Mouse (Mus musculus): ENCODE measurements at regions not wholly inside any gene's neighbourhood (a gene's known extent, or its start where the extent isn't known, plus 50 kb on each side); places are given as distances from the start of the nearest gene placed in this dataset.

DNA sequence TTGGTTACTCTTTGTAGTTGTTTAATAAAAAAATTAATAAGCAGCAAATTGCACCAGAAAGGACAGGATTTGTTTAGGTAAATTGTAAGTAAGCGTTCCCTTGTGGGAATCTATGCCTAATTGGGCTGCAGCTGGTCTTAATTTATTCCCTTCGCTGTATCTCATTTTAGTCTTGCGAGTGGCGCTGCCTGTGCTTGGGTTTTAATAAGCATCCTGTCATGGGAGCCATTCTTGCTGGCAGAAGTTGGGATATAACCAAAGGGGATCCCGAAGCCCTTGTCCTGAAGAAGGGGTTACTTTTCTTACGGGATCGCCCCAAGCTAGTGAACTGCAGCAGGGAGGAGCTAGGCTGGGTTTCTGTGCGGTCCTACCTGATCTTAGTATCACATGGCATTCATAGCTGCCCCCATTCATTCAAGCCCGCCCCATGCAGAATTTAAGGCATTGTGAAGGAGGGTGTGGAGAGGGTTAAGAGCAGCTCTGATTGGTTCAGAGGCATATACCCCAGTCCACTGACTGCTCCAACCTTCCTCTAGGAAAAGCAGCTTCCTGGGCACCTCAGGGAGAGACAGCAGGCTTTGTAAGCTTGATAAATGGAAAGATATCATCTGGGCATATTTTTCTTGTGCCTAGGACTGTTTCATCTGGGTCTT, 96.4 kb upstream of the Tmem260 start:
- no peaks in the 10 kb centered on the region for H3K27me3 ChIP-seq (ENCODE audit: control insufficient read depth, insufficient read depth, low read length)
- no peak overlapping the region for H3K4me3 ChIP-seq (ENCODE audit: low read depth, low read length)
- H3K36me3 ChIP-seq (ENCODE audit: control insufficient read depth, insufficient read depth, low read length): no peaks in the 10 kb centered on the region
- no peak overlapping the region for H3K4me2 ChIP-seq
- H3K4me1 ChIP-seq (ENCODE audit: control insufficient read depth, insufficient read depth, low read length): no peaks in the 10 kb centered on the region
- no peaks in the 10 kb centered on the region for H3K9me3 ChIP-seq (replicated peaks; ENCODE audit: control insufficient read depth, low read length)
- H3K27ac ChIP-seq (ENCODE audit: low read depth, low read length): no peak overlapping the region
- H3K9ac ChIP-seq (ENCODE audit: low read depth, low read length): no peak overlapping the region
- 81% methylated on average over 9 of the region's 9 CpGs for WGBS (ENCODE audit: insufficient replicate concordance)
- ATAC-seq (replicated peaks; ENCODE audit: insufficient number of reproducible peaks, low FRiP score, low TSS enrichment): no peak

DNA sequence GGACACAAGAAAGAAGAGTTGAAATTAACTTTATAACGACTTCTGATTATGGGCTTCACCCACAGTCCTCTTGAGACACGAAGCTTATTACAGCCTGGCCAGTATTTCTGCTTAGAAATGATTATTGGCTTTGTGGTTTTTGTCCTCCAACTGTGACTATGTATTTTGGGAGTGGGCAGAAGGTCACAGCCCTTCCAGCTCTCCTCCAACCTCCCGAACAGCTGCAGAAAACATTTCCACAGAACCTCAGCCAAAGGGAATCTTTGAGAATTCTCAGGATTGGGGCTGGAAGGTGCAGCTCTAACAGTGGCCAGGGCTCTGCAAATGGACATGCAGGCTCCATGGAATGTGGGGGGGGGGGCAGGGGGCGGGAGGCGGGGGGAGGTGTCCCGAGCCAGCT, 94.3 kb upstream of the Tmem260 start:
- H3K9me3 ChIP-seq (replicated peaks; ENCODE audit: control insufficient read depth, low read length): no peaks in the 10 kb centered on the region
- H3K36me3 ChIP-seq (ENCODE audit: control insufficient read depth, insufficient read depth, low read length): no peaks in the 10 kb centered on the region
- no peak overlapping the region for H3K4me2 ChIP-seq
- no peak overlapping the region for H3K27ac ChIP-seq (ENCODE audit: low read depth, low read length)
- 64% methylated on average over 6 of the region's 6 CpGs for WGBS (ENCODE audit: insufficient replicate concordance)
- H3K9ac ChIP-seq (ENCODE audit: low read depth, low read length): no peak overlapping the region
- ATAC-seq (replicated peaks; ENCODE audit: insufficient number of reproducible peaks, low FRiP score, low TSS enrichment): no peak
- H3K27me3 ChIP-seq (ENCODE audit: control insufficient read depth, insufficient read depth, low read length): 0 out of 2 replicates have a peak, but pooled peaks cover 2% of the 10 kb centered on the region
- no peaks in the 10 kb centered on the region for H3K4me1 ChIP-seq (ENCODE audit: control insufficient read depth, insufficient read depth, low read length)
- no peak overlapping the region for H3K4me3 ChIP-seq (ENCODE audit: low read depth, low read length)

DNA sequence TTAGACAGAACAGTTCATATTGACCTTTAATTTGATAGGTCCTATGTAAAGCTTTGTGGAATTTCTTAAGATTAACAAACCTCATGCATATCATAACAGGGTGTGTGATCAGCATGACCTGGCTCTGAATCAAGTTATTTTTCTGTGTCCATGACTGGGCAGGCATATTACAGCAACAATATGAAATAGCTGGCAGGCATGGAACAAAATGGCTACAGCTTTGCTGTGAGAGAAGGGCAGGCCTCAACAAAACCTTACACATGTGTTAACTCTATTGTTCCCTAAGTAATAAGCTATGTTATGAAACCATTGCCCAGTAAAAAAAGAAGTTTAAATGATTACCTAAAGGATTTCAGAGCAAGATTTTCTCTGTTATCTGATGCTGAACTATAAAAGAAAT, 93.1 kb upstream of the Tmem260 start:
- Histone ChIP-seq H3K9ac (ENCODE audit: low read depth, low read length) (no peak overlapping the region), H3K4me2 (no peak overlapping the region), H3K9me3 (replicated peaks; ENCODE audit: control insufficient read depth, low read length) (no peaks in the 10 kb centered on the region), H3K36me3 (ENCODE audit: control insufficient read depth, insufficient read depth, low read length) (no peaks in the 10 kb centered on the region), H3K27me3 (ENCODE audit: control insufficient read depth, insufficient read depth, low read length) (0 out of 2 replicates have a peak, but pooled peaks cover 2% of the 10 kb centered on the region), H3K4me1 (ENCODE audit: control insufficient read depth, insufficient read depth, low read length) (no peaks in the 10 kb centered on the region), H3K27ac (ENCODE audit: low read depth, low read length) (no peak overlapping the region), H3K4me3 (ENCODE audit: low read depth, low read length) (no peak overlapping the region)
- no peak for ATAC-seq (replicated peaks; ENCODE audit: insufficient number of reproducible peaks, low FRiP score, low TSS enrichment)

DNA sequence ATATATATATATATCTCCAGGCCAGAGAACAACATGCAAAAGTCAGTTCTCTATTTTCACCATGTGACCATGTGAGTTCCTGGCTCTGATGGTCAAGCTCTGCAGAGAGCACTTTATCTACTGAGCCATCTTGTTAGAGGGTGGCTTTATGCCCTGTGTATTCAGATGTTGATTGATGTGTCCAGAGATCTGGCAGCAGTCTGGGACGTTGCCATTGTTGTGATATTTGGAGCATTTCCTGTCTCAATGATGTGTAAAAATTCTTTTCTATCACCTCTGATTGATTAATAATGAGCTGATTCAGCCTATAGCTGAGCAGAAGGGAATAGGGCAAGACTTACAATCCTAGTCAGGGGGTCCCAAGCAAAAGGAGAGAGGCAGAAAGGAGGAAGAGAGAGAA, 91.7 kb upstream of the Tmem260 start:
- Histone ChIP-seq H3K36me3 (ENCODE audit: control insufficient read depth, insufficient read depth, low read length) (no peaks in the 10 kb centered on the region), H3K4me2 (no peak overlapping the region), H3K4me3 (ENCODE audit: low read depth, low read length) (no peak overlapping the region), H3K27me3 (ENCODE audit: control insufficient read depth, insufficient read depth, low read length) (peaks cover 3% of the 10 kb centered on the region; the same call in 1 of the 2 replicates), H3K9me3 (replicated peaks; ENCODE audit: control insufficient read depth, low read length) (no peaks in the 10 kb centered on the region), H3K4me1 (ENCODE audit: control insufficient read depth, insufficient read depth, low read length) (no peaks in the 10 kb centered on the region), H3K9ac (ENCODE audit: low read depth, low read length) (no peak overlapping the region), H3K27ac (ENCODE audit: low read depth, low read length) (no peak overlapping the region)
- 24% methylated on average over 1 of the region's 1 CpGs for WGBS (ENCODE audit: insufficient replicate concordance)
- no peak for ATAC-seq (replicated peaks; ENCODE audit: insufficient number of reproducible peaks, low FRiP score, low TSS enrichment)

DNA sequence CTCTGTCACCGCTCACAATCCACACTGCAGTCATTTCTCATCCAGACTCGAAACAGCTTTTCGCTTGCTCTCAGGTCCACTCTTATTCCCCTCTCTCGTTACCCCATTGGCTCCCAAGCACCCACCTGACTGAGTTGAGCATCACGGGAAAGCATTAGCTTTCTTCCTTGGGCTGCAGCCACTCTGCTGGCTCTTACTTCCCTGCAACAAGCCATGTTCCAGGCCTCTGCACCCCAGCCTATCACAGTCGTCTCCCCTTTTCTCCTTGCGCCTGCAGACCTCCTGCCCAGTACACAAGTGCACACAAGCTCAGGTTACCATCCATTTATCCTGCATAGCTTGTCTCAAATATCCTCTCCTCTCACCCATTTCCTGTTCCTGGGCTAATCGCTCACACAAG, 88.5 kb upstream of the Tmem260 start:
- WGBS (ENCODE audit: insufficient replicate concordance): 72% methylated on average over 8 of the region's 8 CpGs
- Histone ChIP-seq H3K9ac (ENCODE audit: low read depth, low read length) (no peak overlapping the region), H3K4me1 (ENCODE audit: control insufficient read depth, insufficient read depth, low read length) (no peaks in the 10 kb centered on the region), H3K4me3 (ENCODE audit: low read depth, low read length) (no peak overlapping the region), H3K9me3 (replicated peaks; ENCODE audit: control insufficient read depth, low read length) (no peaks in the 10 kb centered on the region), H3K27me3 (ENCODE audit: control insufficient read depth, insufficient read depth, low read length) (peaks cover 5% of the 10 kb centered on the region), H3K4me2 (no peak overlapping the region), H3K36me3 (ENCODE audit: control insufficient read depth, insufficient read depth, low read length) (no peaks in the 10 kb centered on the region), H3K27ac (ENCODE audit: low read depth, low read length) (no peak overlapping the region)
- no peak for ATAC-seq (replicated peaks; ENCODE audit: insufficient number of reproducible peaks, low FRiP score, low TSS enrichment)

DNA sequence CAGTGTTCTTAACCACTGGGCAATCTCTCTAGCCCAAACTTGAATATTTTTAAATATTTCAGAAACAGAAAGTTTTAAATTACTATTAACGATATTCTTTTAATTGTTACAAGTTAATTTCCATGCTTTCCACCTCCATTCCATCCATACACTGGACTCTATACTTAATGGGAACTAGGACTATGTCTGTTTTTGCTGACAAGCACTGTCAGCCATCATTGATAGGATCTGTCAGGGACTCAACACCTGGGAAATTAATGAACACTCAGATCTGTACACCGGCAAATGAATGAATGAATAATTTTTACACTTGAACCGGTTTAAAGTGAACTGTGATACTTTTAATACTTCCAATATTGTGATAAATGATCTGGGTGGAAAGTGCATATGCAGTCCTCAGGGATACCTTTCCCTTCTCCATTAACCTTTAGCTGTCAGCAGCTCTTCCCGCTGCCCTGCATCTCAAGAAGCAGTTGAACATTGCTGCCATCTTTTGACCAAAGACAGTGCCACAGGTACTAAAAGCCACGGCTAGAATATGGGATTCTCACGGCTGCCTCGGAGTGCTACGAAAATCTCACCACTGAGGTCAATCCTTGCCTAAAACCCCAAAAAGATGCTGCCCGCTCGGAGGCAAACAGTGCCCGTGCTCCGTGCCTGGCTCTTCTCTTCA, 87.3 kb upstream of the Tmem260 start:
- H3K27me3 ChIP-seq (ENCODE audit: control insufficient read depth, insufficient read depth, low read length): peaks cover 5% of the 10 kb centered on the region
- no peak overlapping the region for H3K4me2 ChIP-seq
- no peaks in the 10 kb centered on the region for H3K4me1 ChIP-seq (ENCODE audit: control insufficient read depth, insufficient read depth, low read length)
- no peak overlapping the region for H3K4me3 ChIP-seq (ENCODE audit: low read depth, low read length)
- H3K27ac ChIP-seq (ENCODE audit: low read depth, low read length): no peak overlapping the region
- no peak overlapping the region for H3K9ac ChIP-seq (ENCODE audit: low read depth, low read length)
- no peak for ATAC-seq (replicated peaks; ENCODE audit: insufficient number of reproducible peaks, low FRiP score, low TSS enrichment)
- H3K9me3 ChIP-seq (replicated peaks; ENCODE audit: control insufficient read depth, low read length): no peaks in the 10 kb centered on the region
- 33% methylated on average over 12 of the region's 12 CpGs for WGBS (ENCODE audit: insufficient replicate concordance)
- H3K36me3 ChIP-seq (ENCODE audit: control insufficient read depth, insufficient read depth, low read length): no peaks in the 10 kb centered on the region

DNA sequence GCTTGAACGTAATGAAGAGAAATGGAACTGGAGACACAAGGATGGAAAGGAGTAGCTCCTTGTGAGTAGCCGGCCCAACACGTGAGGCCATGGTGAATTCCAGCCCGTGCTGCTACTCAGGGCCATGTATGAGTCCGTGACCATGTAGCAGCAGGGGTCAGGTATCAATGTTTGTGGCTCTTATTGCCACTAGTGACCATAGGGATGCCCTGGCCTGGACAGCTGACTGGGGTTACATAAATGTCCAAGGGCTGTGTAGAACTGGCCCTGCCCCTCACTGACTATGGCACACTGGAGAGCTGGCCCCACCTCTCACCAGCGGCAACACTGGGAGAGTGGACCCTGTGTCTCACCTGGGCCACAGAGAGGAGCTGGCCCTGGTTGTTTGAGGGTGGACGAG, 84.1 kb upstream of the Tmem260 start:
- 86% methylated on average over 7 of the region's 7 CpGs for WGBS (ENCODE audit: insufficient replicate concordance)
- no peaks in the 10 kb centered on the region for H3K4me1 ChIP-seq (ENCODE audit: control insufficient read depth, insufficient read depth, low read length)
- peaks cover 3% of the 10 kb centered on the region for H3K27me3 ChIP-seq (ENCODE audit: control insufficient read depth, insufficient read depth, low read length)

DNA sequence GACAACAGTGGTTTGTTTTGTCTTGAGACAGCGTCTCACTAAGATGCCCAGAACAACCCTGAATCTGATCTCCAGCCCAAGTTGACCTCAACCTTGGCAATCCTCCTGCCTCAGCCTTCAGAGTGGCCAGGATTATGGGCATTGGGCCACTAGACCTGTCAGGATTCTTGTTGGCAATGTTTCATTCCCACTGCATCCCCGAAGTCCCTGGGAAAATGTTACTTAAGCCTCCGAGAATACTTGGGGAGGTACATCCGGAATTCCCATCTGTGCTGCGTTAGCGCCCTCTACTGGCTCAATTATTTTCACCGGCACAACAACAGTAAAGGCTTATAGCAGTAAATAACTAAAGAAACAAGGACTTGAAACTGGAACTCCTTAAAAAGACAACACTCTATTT, 78.9 kb upstream of the Tmem260 start:
- no peak overlapping the region for H3K9ac ChIP-seq (ENCODE audit: low read depth, low read length)
- H3K27me3 ChIP-seq (ENCODE audit: control insufficient read depth, insufficient read depth, low read length): no peaks in the 10 kb centered on the region; the same call in 1 of the 2 replicates
- no peak overlapping the region for H3K4me2 ChIP-seq
- ATAC-seq (replicated peaks; ENCODE audit: insufficient number of reproducible peaks, low FRiP score, low TSS enrichment): no peak
- H3K27ac ChIP-seq (ENCODE audit: low read depth, low read length): no peak overlapping the region
- no peaks in the 10 kb centered on the region for H3K36me3 ChIP-seq (ENCODE audit: control insufficient read depth, insufficient read depth, low read length)
- no peaks in the 10 kb centered on the region for H3K9me3 ChIP-seq (replicated peaks; ENCODE audit: control insufficient read depth, low read length)
- H3K4me1 ChIP-seq (ENCODE audit: control insufficient read depth, insufficient read depth, low read length): no peaks in the 10 kb centered on the region
- 18% methylated on average over 7 of the region's 7 CpGs for WGBS (ENCODE audit: insufficient replicate concordance)
- no peak overlapping the region for H3K4me3 ChIP-seq (ENCODE audit: low read depth, low read length)

More for the DNA sequence above, 84.1 kb upstream of the Tmem260 start:
- H3K9ac ChIP-seq (ENCODE audit: low read depth, low read length): no peak overlapping the region
- no peaks in the 10 kb centered on the region for H3K9me3 ChIP-seq (replicated peaks; ENCODE audit: control insufficient read depth, low read length)
- no peak overlapping the region for H3K4me3 ChIP-seq (ENCODE audit: low read depth, low read length)
- no peak for ATAC-seq (replicated peaks; ENCODE audit: insufficient number of reproducible peaks, low FRiP score, low TSS enrichment)
- H3K4me2 ChIP-seq: no peak overlapping the region
- H3K36me3 ChIP-seq (ENCODE audit: control insufficient read depth, insufficient read depth, low read length): no peaks in the 10 kb centered on the region
- H3K27ac ChIP-seq (ENCODE audit: low read depth, low read length): no peak overlapping the region

DNA sequence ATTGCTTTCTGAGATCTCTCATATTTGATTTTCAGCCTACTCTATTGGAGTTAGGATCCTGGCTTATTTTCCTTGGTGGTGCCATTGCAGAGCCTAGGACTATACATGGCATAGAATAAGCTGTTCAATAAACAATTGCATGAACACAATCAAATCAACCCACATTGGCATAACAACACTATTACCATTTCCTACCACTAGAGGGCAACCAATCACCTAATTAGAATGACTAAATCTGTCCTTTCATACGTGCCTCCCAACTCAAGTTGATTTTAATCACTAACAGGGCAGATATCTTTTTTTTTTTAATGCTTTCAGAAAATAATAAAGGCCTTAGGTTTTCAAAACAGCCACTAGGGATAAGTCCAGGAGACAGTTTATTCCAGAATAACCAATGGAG, 75.6 kb upstream of the Tmem260 start:
- ATAC-seq (replicated peaks; ENCODE audit: insufficient number of reproducible peaks, low FRiP score, low TSS enrichment): no peak
- Histone ChIP-seq H3K9ac (ENCODE audit: low read depth, low read length) (no peak overlapping the region), H3K4me2 (no peak overlapping the region), H3K36me3 (ENCODE audit: control insufficient read depth, insufficient read depth, low read length) (no peaks in the 10 kb centered on the region), H3K27ac (ENCODE audit: low read depth, low read length) (no peak overlapping the region), H3K9me3 (replicated peaks; ENCODE audit: control insufficient read depth, low read length) (no peaks in the 10 kb centered on the region), H3K4me1 (ENCODE audit: control insufficient read depth, insufficient read depth, low read length) (no peaks in the 10 kb centered on the region), H3K4me3 (ENCODE audit: low read depth, low read length) (no peak overlapping the region), H3K27me3 (ENCODE audit: control insufficient read depth, insufficient read depth, low read length) (no peaks in the 10 kb centered on the region; the same call in 1 of the 2 replicates)
- 2% methylated on average over 1 of the region's 1 CpGs for WGBS (ENCODE audit: insufficient replicate concordance)

Data from heart, embryonic 11.5 days (tissue).